Mouse (Mus musculus) thymus, postnatal 0 days (tissue): ENCODE measurements around the gene Samd5. TPM values are rescaled to one million over a fixed set of nuclear protein-coding genes. Genes with fewer than 3 reads are reported as not detected.

Source experiments
- DNase-seq: peaks from one replicate; pipeline ENCODE4 v3.0.0-alpha.2; 2015; ENCODE audit warnings: low spot score
- polyA plus RNA-seq: library from polyadenylated mRNA; unstranded; fragments of >200 nt; fragmentation: Nextera tagmentation; extraction: Ambion mirVana; gene quantifications from 2 replicates; pipeline ENCODE4 v1.2.1, GENCODE M21; 2015

Samd5 gene
- polyA plus RNA-seq, 1 experiment from 2014 or later, result 0.98 TPM

- DNase-seq, result peak; percentile 43
Observed at GRCm38 (mm10) chr10:9575605-9576004, 99.4 kb downstream of the Samd5 start.

GRCm38 (mm10) chr10:9574135-9574534 is 100.9 kb downstream of the Samd5 start:
- DNase-seq, result no peak

Other genes starting within 250 kb of the Samd5 start
- gene Stxbp5, start 225.9 kb upstream of the Samd5 start, polyA plus RNA-seq, result 6.6 and 6.8 TPM in 2 replicates